Mouse (Mus musculus): ENCODE measurements at regions not wholly inside any gene's neighbourhood (a gene's known extent, or its start where the extent isn't known, plus 50 kb on each side); places are given as distances from the start of the nearest gene placed in this dataset.
"Not testable (repeated sequence)": the region's sequence is repeated elsewhere in the genome, so short reads cannot be mapped to it uniquely, and the experiment has no call there.

GRCm38 (mm10) chrX:135110866-135111265, 66.6 kb downstream of the Gm15023 start:
- TF ChIP-seq EP300 (IDR thresholded peaks at IDR 0.05; ENCODE audit: low read depth) = not testable (repeated sequence)
- TF ChIP-seq CTCF (IDR thresholded peaks at IDR 0.05; ENCODE audit: low read depth) = peak; percentile 56
